Mouse (Mus musculus): ENCODE data around the gene Rsph1. TPM values are rescaled to one million over a fixed set of nuclear protein-coding genes. Genes with fewer than 3 reads are reported as not detected.

Gene Rsph1
- polyA plus RNA-seq, 1 experiment from 2014 or later = 1.3 TPM

GRCm38 (mm10) chr17:31262715-31263114 lies 14.5 kb downstream of the Rsph1 start:
- DNase-seq (ENCODE audit: low spot score) = no peak
- no peak for TF ChIP-seq CTCF (IDR thresholded peaks at IDR 0.05; ENCODE audit: low read depth)
- Histone ChIP-seq H3K4me2 (ENCODE audit: low read length) (no peak overlapping the region), H3K4me3 (replicated peaks; ENCODE audit: low read depth, low read length) (no peak overlapping the region), H3K36me3 (ENCODE audit: insufficient read depth, low read length) (no peaks in the 10 kb centered on the region), H3K9ac (ENCODE audit: low read depth, low read length) (no peak overlapping the region), H3K27ac (no peak overlapping the region), H3K4me1 (replicated peaks; ENCODE audit: insufficient read depth, low read length) (no peaks in the 10 kb centered on the region), H3K27me3 (ENCODE audit: insufficient read depth, low read length) (no peaks in the 10 kb centered on the region), H3K9me3 (replicated peaks; ENCODE audit: low read length) (no peaks in the 10 kb centered on the region)
- ATAC-seq (replicated peaks; ENCODE audit: low FRiP score, low read depth) = no peak
- WGBS = 50% methylated on average over 5 of the region's 5 CpGs

- no peak for ATAC-seq (replicated peaks; ENCODE audit: low FRiP score, low read depth)
These were observed 15.8 kb downstream of the Rsph1 start for GRCm38 (mm10) chr17:31261352-31261751.

DNA sequence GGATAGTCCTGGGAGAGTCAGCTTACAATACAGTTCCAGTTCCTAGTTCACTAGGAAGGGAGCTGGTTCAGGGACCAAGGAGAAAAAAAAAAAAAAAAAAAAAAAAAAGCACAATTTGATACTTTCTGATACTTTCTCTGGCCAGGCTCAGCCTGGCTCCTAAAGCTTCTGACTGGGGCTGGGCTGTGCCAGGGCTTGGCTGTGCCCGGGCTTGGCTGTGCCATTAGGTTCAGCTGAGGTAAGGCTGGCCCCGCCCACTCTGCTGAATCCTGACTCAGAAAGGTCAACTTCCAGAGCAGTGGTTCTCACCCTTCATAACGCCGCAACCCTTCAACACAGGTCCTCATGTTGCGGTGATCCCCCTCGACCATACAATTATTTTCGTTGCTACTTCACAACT lies 16.8 kb downstream of the Rsph1 start:
- H3K27ac ChIP-seq = no peak overlapping the region
- WGBS = 48% methylated on average over 7 of the region's 7 CpGs
- DNase-seq (ENCODE audit: low spot score) = no peak
- TF ChIP-seq CTCF (IDR thresholded peaks at IDR 0.05; ENCODE audit: low read depth) = no peak
- no peaks in the 10 kb centered on the region for H3K4me1 ChIP-seq (replicated peaks; ENCODE audit: insufficient read depth, low read length)
- H3K9me3 ChIP-seq (replicated peaks; ENCODE audit: low read length) = no peaks in the 10 kb centered on the region
- H3K9ac ChIP-seq (ENCODE audit: low read depth, low read length) = no peak overlapping the region
- no peak overlapping the region for H3K4me2 ChIP-seq (ENCODE audit: low read length)
- no peak overlapping the region for H3K4me3 ChIP-seq (replicated peaks; ENCODE audit: low read depth, low read length)
- no peaks in the 10 kb centered on the region for H3K27me3 ChIP-seq (ENCODE audit: insufficient read depth, low read length)
- H3K36me3 ChIP-seq (ENCODE audit: insufficient read depth, low read length) = no peaks in the 10 kb centered on the region
- no peak for ATAC-seq (replicated peaks; ENCODE audit: low FRiP score, low read depth)

More at GRCm38 (mm10) chr17:31261352-31261751, 15.8 kb downstream of the Rsph1 start:
- TF ChIP-seq CTCF (IDR thresholded peaks at IDR 0.05; ENCODE audit: low read depth) = no peak
- Histone ChIP-seq H3K27me3 (ENCODE audit: insufficient read depth, low read length) (no peaks in the 10 kb centered on the region), H3K4me3 (replicated peaks; ENCODE audit: low read depth, low read length) (no peak overlapping the region), H3K4me1 (replicated peaks; ENCODE audit: insufficient read depth, low read length) (no peaks in the 10 kb centered on the region), H3K27ac (no peak overlapping the region), H3K36me3 (ENCODE audit: insufficient read depth, low read length) (no peaks in the 10 kb centered on the region), H3K4me2 (ENCODE audit: low read length) (no peak overlapping the region), H3K9me3 (replicated peaks; ENCODE audit: low read length) (no peaks in the 10 kb centered on the region), H3K9ac (ENCODE audit: low read depth, low read length) (no peak overlapping the region)
- WGBS = 67% methylated on average over 6 of the region's 6 CpGs
- no peak for DNase-seq (ENCODE audit: low spot score)

DNA sequence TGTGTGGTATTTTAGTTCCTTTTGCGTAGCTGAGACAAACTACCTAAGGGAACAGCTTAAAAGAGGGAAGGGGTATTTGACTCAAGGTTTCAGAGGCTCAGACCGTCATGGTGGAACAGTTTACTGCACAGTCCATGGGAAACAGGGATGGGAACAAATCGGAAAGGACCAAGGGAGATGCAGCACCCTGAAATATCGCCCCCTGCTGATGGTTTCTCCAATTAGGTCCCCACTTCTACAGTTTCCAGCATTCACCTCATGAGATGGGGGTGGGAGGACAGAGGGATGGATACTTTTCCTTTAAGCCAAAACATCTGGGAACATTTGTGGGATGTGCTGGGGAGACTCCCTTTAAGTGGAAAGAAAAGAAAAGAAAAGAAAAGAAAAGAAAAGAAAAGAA lies 17.4 kb downstream of the Rsph1 start:
- DNase-seq (ENCODE audit: low spot score) (no peak), ATAC-seq (replicated peaks; ENCODE audit: low FRiP score, low read depth) (no peak)
- Histone ChIP-seq H3K9me3 (replicated peaks; ENCODE audit: low read length) (no peaks in the 10 kb centered on the region), H3K4me2 (ENCODE audit: low read length) (no peak overlapping the region), H3K36me3 (ENCODE audit: insufficient read depth, low read length) (no peaks in the 10 kb centered on the region), H3K4me3 (replicated peaks; ENCODE audit: low read depth, low read length) (no peak overlapping the region), H3K9ac (ENCODE audit: low read depth, low read length) (no peak overlapping the region), H3K27ac (no peak overlapping the region), H3K4me1 (replicated peaks; ENCODE audit: insufficient read depth, low read length) (no peaks in the 10 kb centered on the region), H3K27me3 (ENCODE audit: insufficient read depth, low read length) (no peaks in the 10 kb centered on the region)
- WGBS = 86% methylated on average over 4 of the region's 4 CpGs
- peak; percentile 39 for TF ChIP-seq CTCF (IDR thresholded peaks at IDR 0.05; ENCODE audit: low read depth)

DNA sequence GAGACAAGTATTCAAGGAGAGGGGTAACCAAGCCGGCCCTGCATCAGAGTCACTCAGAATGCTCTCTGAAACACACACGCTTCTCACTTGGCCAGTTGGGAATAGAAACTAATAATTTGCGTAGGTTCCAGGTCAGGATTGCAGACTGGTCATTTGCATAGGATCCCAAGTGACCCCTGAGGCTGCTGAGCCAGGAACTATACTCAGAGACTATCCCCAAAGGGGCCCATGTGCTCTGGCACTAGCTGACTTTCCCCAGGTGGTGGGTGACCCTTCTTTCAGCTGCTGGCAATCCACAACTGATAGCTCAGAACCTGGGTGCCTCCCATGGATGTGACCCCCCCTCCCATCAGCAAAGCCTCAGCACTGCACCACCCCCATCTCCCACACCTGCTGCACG lies 18.0 kb downstream of the Rsph1 start:
- Histone ChIP-seq H3K4me3 (replicated peaks; ENCODE audit: low read depth, low read length) (no peak overlapping the region), H3K9ac (ENCODE audit: low read depth, low read length) (no peak overlapping the region), H3K36me3 (ENCODE audit: insufficient read depth, low read length) (no peaks in the 10 kb centered on the region), H3K9me3 (replicated peaks; ENCODE audit: low read length) (no peaks in the 10 kb centered on the region), H3K27me3 (ENCODE audit: insufficient read depth, low read length) (no peaks in the 10 kb centered on the region), H3K27ac (no peak overlapping the region), H3K4me2 (ENCODE audit: low read length) (no peak overlapping the region), H3K4me1 (replicated peaks; ENCODE audit: insufficient read depth, low read length) (no peaks in the 10 kb centered on the region)
- DNase-seq (ENCODE audit: low spot score) = no peak
- 80% methylated on average over 4 of the region's 4 CpGs for WGBS
- no peak for TF ChIP-seq CTCF (IDR thresholded peaks at IDR 0.05; ENCODE audit: low read depth)
- ATAC-seq (replicated peaks; ENCODE audit: low FRiP score, low read depth) = no peak

DNA sequence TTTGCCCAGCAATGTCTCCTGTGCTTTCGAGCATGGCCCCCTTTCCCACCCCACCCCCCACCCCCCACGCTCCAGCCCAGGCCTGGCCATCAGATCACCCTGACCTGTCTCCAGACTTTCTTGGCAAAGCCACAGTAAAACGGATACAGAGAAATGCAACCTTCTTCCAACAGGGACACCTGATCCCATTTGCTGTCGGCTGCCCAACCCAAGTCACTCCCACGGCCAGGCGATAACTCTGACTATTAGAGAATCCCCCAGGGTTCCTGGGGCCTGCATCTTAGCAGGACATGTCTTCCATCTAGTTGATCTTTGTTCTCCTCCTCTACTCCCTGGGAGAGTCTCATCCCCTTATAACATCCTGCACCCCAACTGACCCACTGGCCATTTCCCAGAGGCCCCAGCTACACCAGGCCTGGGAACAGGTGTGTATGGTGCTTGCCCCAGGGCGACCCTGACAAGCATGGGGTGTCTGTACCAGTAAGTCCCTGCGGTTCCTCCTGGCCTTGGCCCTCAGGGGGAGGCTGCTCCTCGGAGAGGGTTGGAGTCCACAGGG lies 18.8 kb downstream of the Rsph1 start:
- Histone ChIP-seq H3K9me3 (replicated peaks; ENCODE audit: low read length) (no peaks in the 10 kb centered on the region), H3K9ac (ENCODE audit: low read depth, low read length) (no peak overlapping the region), H3K4me2 (ENCODE audit: low read length) (no peak overlapping the region), H3K27ac (no peak overlapping the region), H3K4me1 (replicated peaks; ENCODE audit: insufficient read depth, low read length) (no peaks in the 10 kb centered on the region), H3K36me3 (ENCODE audit: insufficient read depth, low read length) (no peaks in the 10 kb centered on the region), H3K27me3 (ENCODE audit: insufficient read depth, low read length) (no peaks in the 10 kb centered on the region), H3K4me3 (replicated peaks; ENCODE audit: low read depth, low read length) (no peak overlapping the region)
- TF ChIP-seq CTCF (IDR thresholded peaks at IDR 0.05; ENCODE audit: low read depth) = no peak
- peak; percentile 55 for DNase-seq (ENCODE audit: low spot score)
- ATAC-seq (replicated peaks; ENCODE audit: low FRiP score, low read depth) = no peak
- 57% methylated on average over 9 of the region's 9 CpGs for WGBS

DNA sequence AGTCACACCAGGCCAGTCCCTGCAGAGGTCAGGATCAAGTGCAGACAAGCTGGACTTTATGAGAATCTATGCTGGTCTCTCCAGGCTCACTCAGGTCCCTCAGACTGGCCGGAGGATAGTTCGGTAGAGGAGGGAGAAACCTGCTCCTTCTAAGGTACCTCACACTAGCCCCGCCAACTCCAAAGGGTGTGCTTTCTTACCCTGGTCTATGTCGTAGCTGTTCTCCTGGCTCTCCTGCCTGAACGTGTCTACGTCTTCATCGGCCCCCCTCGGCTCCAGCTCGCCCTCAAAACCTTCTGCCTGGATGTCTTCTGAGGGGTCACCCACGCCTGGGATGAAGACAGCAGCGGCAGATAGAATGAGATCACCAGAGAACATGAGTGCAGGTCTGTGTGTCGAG lies 19.3 kb downstream of the Rsph1 start:
- H3K27me3 ChIP-seq (ENCODE audit: insufficient read depth, low read length) = no peaks in the 10 kb centered on the region
- H3K4me3 ChIP-seq (replicated peaks; ENCODE audit: low read depth, low read length) = no peak overlapping the region
- 82% methylated on average over 12 of the region's 12 CpGs for WGBS
- DNase-seq (ENCODE audit: low spot score) = no peak
- H3K9me3 ChIP-seq (replicated peaks; ENCODE audit: low read length) = no peaks in the 10 kb centered on the region
- no peak overlapping the region for H3K9ac ChIP-seq (ENCODE audit: low read depth, low read length)
- no peak for ATAC-seq (replicated peaks; ENCODE audit: low FRiP score, low read depth)
- no peaks in the 10 kb centered on the region for H3K4me1 ChIP-seq (replicated peaks; ENCODE audit: insufficient read depth, low read length)
- TF ChIP-seq CTCF (IDR thresholded peaks at IDR 0.05; ENCODE audit: low read depth) = no peak
- no peak overlapping the region for H3K4me2 ChIP-seq (ENCODE audit: low read length)
- no peak overlapping the region for H3K27ac ChIP-seq
- H3K36me3 ChIP-seq (ENCODE audit: insufficient read depth, low read length) = no peaks in the 10 kb centered on the region

Data from kidney, postnatal 0 days (tissue).